Mouse (Mus musculus): Measurements from ENCODE around the gene Hoxb9.

- TF ChIP-seq POLR2A (IDR thresholded peaks at IDR 0.05; ENCODE audit: extremely low read depth, insufficient read depth, low read length) (no peak), CTCF (IDR thresholded peaks at IDR 0.05; ENCODE audit: extremely low read depth, insufficient read depth, low read length) (no peak)
Observed at GRCm38 (mm10) chr11:96303151-96304099, 32.2 kb downstream of the Hoxb9 start, which contains the start of gene Hoxb5.

All from cortical plate, adult 2 months (tissue).